Mouse (Mus musculus): Measurements from ENCODE around the gene Zfhx2.

DNA sequence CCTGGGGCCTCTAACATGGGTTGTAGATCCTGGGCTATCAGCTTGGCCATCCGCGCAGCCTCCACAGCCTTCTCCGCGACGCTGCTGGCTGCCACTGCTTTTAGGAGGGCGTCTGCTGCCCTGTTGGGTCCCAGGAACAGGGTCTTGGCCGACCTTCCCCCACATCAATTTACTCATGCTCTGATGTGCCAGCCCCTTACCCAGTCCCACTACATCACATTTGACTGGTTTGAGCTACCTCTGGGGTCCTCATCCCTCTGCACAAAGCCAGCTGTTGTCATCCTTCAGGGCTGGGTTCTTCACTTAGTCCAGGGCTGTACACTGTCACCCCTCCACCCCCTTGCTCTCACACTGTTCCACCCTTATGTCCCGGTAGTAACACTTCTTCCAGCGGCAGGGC, 18.0 kb upstream of the Zfhx2 start:
- TF ChIP-seq CTCF (IDR thresholded peaks at IDR 0.05; ENCODE audit: low read depth, low read length) (no peak), POLR2A (IDR thresholded peaks at IDR 0.05; ENCODE audit: extremely low read depth, insufficient read depth, low read length) (no peak)
